Mouse (Mus musculus) activated CD4-positive, CD25-positive, alpha-beta regulatory T cell, adult 9 weeks (primary cell): Measurements from ENCODE around the gene Cphx2. TPM values are rescaled to one million over a fixed set of nuclear protein-coding genes. Genes with fewer than 3 reads are reported as not detected.

Experiments used
- polyA plus RNA-seq: library from polyadenylated mRNA; unstranded; fragments of 100-300 nt; shearing (Covaris generic); gene quantifications from one replicate; pipeline ENCODE4 v1.2.1, GENCODE M21; 2017

Cphx2 gene
- polyA plus RNA-seq: not detected

GRCm38 (mm10) chr14:26081216-26081615 is at the start of gene Cphx2:
Cphx2 (plus strand) TSS chr14:26081516.

GRCm38 (mm10) chr14:26042611-26043010 is 38.7 kb upstream of the Cphx2 start, which contains the start of gene Gm9780:
Gm9780 (minus strand) TSS chr14:26042711.

GRCm38 (mm10) chr14:26067325-26067633 is 14.0 kb upstream of the Cphx2 start, which contains the start of gene Tmem254c:
Tmem254c (minus strand) TSS chr14:26067355.

GRCm38 (mm10) chr14:26081997-26082396 is 681 bp downstream of the Cphx2 start, which contains the start of gene Cphx3:
Cphx3 (plus strand) TSS chr14:26082297.

GRCm38 (mm10) chr14:26118150-26118549 is 36.8 kb downstream of the Cphx2 start, which contains the start of gene Duxbl2:
Duxbl2 (plus strand) TSS chr14:26118349.

Other genes with a start within 250 kb of the Cphx2 start
- gene Anxa11, start 239.4 kb upstream of the Cphx2 start, polyA plus RNA-seq: 60.5 TPM
- not detected for gene Plac9a, start 178.4 kb upstream of the Cphx2 start, polyA plus RNA-seq
- gene Tmem254a, start 153.8 kb upstream of the Cphx2 start, polyA plus RNA-seq: 11.7 TPM
- gene Cphx1, start 143.2 kb upstream of the Cphx2 start, polyA plus RNA-seq: not detected
- not detected for gene Duxbl1, start 102.9 kb upstream of the Cphx2 start, polyA plus RNA-seq
- gene Gm9780, start 38.8 kb upstream of the Cphx2 start, polyA plus RNA-seq: not detected
- 236 TPM for gene Tmem254c, start 14.2 kb upstream of the Cphx2 start, polyA plus RNA-seq
- gene Cphx3, start 781 bp downstream of the Cphx2 start, polyA plus RNA-seq: not detected
- not detected for gene Duxbl2, start 36.8 kb downstream of the Cphx2 start, polyA plus RNA-seq
- not detected for gene Plac9b, start 101.0 kb downstream of the Cphx2 start, polyA plus RNA-seq
- gene Tmem254b, start 125.5 kb downstream of the Cphx2 start, polyA plus RNA-seq: 105 TPM
- gene Duxbl3, start 176.4 kb downstream of the Cphx2 start, polyA plus RNA-seq: not detected